Mouse (Mus musculus) embryonic fibroblast, embryonic 13.5 days (primary cell): ENCODE data around the gene Acta2. TPM values are rescaled to one million over a fixed set of nuclear protein-coding genes. Genes with fewer than 3 reads are reported as not detected.

Experiments used
- H3K27ac ChIP-seq: 2 replicates; pipeline ENCODE4 v1.5.1; 2012; ENCODE audit warnings: low read length, control low read depth, inconsistent platforms; ENCODE audit not compliant: insufficient read depth
- H3K4me1 ChIP-seq: 2 replicates; pipeline ENCODE4 v1.6.1; 2011; ENCODE audit warnings: low read length; ENCODE audit not compliant: control insufficient read depth, insufficient read depth
- H3K4me3 ChIP-seq: 2 replicates; pipeline ENCODE4 v1.5.1; 2011; ENCODE audit warnings: mild to moderate bottlenecking, control low read depth, low read length; ENCODE audit not compliant: insufficient read depth
- CTCF ChIP-seq: IDR thresholded peaks from 2 replicates; pipeline ENCODE4 v1.5.1; 2011; ENCODE audit warnings: mild to moderate bottlenecking, control low read depth, low read length, moderate library complexity, borderline replicate concordance; ENCODE audit not compliant: insufficient read depth
- POLR2A ChIP-seq: IDR thresholded peaks from 2 replicates; pipeline ENCODE4 v1.6.1; 2011; ENCODE audit warnings: low read depth, mild to moderate bottlenecking, control low read depth, low read length, moderate library complexity
- polyA plus RNA-seq: library from polyadenylated mRNA; stranded (reverse); fragments of >200 nt; gene quantifications from 2 replicates; pipeline ENCODE4 v1.2.4, GENCODE M21; 2011; ENCODE audit warnings: low read depth; ENCODE audit not compliant: missing spikeins, insufficient read length

Acta2 gene
- polyA plus RNA-seq, 1 experiment, result 5,580 TPM

GRCm38 (mm10) chr19:34232326-34232725, 23.1 kb downstream of the Acta2 start:
- Histone ChIP-seq H3K4me3 (no peak overlapping the region), H3K4me1 (no peaks in the 10 kb centered on the region; the same call in 1 of the 2 replicates), H3K27ac (no peak overlapping the region)
- TF ChIP-seq POLR2A, result no peak

DNA sequence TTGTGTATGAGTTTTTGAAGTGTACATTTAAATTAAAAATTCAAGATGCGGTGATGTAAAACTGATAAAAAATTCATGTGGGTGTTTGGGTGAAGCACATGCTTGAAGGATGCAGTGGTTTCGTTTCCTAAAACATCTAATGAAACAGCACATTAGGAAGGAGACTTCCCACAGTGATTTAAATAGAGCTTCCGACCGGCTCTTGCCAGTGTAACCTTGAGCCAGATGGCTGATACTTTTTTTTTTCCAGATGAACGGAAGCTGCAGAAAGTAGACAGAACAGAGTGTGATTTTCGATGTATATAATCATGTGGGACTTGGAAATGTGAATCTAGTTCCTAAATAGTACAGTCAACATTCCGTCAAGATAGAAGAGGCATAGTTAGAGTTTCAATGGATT, 23.8 kb downstream of the Acta2 start:
- no peak overlapping the region for H3K27ac ChIP-seq
- no peak overlapping the region for H3K4me3 ChIP-seq
- no peaks in the 10 kb centered on the region; the same call in 1 of the 2 replicates for H3K4me1 ChIP-seq
- TF ChIP-seq POLR2A (no peak), CTCF (no peak)

DNA sequence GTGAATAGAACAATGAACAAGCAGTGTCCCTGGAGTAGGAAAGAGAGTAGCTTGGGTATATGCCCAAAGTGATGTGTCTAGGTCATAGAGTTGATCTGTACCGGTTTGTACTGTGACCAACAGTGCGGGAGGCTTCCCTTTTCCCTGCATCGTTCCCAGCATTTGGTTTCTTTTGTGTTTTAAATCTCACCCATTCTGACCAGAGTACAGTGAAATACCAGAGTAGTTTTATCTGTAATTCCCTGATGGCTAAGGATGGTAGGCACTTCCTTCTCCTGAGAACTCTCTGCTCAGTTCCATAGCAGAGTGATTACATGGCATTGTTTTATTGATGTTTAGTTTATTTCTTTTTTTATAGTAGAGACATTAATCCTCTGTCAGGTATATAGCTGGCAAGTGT, 32.6 kb downstream of the Acta2 start:
- H3K4me1 ChIP-seq, result no peaks in the 10 kb centered on the region
- H3K4me3 ChIP-seq, result no peak overlapping the region
- H3K27ac ChIP-seq, result no peak overlapping the region
- no peak for TF ChIP-seq CTCF
- no peak for TF ChIP-seq POLR2A

DNA sequence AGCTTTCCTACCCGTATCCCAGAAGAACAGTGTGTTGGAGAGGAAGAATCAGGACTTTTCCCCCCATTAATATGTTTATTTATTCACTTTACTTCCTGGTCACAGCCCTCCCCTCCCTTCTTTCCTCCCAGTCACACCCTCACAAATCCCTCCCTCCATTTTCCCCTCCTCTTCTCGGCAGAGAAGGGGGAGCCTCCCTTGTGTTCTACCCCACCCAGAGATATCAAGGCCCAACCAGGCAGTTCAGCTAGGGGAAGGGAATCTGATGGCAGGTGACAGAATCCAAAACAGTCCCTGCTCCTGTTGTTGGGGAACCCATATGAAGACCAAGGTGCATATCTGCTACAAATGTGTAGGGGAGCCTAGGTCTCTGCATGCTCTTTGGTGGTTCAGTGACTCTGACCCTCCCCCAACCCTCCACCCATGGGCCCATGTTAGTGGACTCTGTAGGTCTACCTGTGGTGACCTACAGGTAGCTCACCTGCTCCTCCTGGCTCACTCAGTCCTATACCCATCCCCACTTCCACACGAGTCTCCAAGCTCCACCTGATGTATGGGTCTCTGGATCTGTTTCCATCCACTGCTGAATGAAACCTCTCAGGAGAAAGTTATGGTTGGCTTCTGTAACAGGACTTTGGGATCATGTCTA, 34.5 kb downstream of the Acta2 start:
- H3K4me3 ChIP-seq, result no peak overlapping the region
- 0 out of 2 replicates have a peak, but pooled peaks cover 3% of the 10 kb centered on the region for H3K4me1 ChIP-seq
- TF ChIP-seq POLR2A (no peak), CTCF (no peak)
- no peak overlapping the region for H3K27ac ChIP-seq

DNA sequence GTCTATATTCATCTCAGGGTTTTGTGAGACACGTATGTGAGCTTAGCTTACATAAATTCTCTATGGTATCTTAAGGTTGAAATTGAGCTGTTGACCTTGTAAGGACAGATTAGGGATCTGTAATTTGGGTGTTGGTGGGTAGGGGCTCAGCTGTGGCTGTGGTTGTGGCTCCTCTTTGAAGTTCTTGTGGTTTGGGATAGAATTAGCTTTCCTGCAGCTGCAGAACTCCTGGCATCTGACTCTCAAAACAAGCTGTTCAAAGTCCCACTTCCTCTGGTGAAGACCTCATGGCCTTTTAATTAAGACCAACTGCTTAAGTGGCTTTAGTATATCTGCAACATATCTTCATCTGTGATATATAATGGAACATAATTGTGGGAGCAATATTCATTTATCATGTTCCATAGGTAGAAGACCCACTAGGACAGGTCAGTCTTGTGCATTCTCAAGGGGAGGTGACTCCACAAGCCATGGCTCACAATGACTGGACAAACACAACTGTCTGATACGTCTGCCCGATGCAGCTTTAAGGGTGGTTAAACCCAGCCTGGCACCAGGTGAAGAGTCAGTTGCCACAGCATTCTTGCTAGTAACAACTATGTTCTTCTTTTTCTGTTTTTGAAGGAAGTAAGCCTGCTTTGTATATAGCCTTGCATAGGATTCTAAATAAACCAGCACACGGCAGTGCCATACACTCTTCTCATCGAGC, 36.0 kb downstream of the Acta2 start:
- TF ChIP-seq CTCF, result no peak
- TF ChIP-seq POLR2A, result no peak
- no peak overlapping the region for H3K4me3 ChIP-seq
- H3K4me1 ChIP-seq, result 0 out of 2 replicates have a peak, but pooled peaks cover 3% of the 10 kb centered on the region
- no peak overlapping the region for H3K27ac ChIP-seq

GRCm38 (mm10) chr19:34217761-34218160, 37.6 kb downstream of the Acta2 start:
- no peak for TF ChIP-seq POLR2A
- no peak for TF ChIP-seq CTCF
- Histone ChIP-seq H3K27ac (no peak overlapping the region), H3K4me3 (no peak overlapping the region), H3K4me1 (0 out of 2 replicates have a peak, but pooled peaks cover 3% of the 10 kb centered on the region)

DNA sequence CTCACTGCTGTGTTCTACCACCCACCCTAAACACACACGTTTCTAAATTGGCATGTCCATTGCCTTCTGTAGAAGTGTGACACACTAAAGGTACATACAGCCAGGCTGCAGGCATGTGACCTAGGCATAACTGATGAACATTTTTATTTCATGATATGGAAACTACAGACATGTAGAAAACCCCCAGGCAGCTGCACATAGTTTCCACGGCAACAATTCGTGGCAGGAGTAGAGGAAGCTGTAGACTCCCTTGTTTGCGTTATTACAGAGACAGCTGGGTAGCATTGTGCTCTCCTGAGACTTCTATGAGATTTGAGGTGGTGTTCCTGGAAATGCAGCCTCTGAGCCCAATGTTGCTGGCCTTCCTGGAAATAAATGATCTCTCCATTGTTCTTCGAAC, 38.4 kb downstream of the Acta2 start:
- TF ChIP-seq POLR2A, result no peak
- TF ChIP-seq CTCF, result no peak
- Histone ChIP-seq H3K27ac (no peak overlapping the region), H3K4me3 (no peak overlapping the region), H3K4me1 (0 out of 2 replicates have a peak, but pooled peaks cover 3% of the 10 kb centered on the region)

- Histone ChIP-seq H3K4me3 (no peak overlapping the region), H3K27ac (no peak overlapping the region), H3K4me1 (peaks cover 7% of the 10 kb centered on the region; the same call in 1 of the 2 replicates)
- TF ChIP-seq CTCF (no peak), POLR2A (no peak)
Observed at GRCm38 (mm10) chr19:34214136-34214535, 41.3 kb downstream of the Acta2 start.

- Histone ChIP-seq H3K4me3 (no peak overlapping the region), H3K4me1 (peaks cover 7% of the 10 kb centered on the region; the same call in 1 of the 2 replicates), H3K27ac (no peak overlapping the region)
- TF ChIP-seq CTCF, result no peak
Observed at GRCm38 (mm10) chr19:34213251-34213645, 42.1 kb downstream of the Acta2 start.

DNA sequence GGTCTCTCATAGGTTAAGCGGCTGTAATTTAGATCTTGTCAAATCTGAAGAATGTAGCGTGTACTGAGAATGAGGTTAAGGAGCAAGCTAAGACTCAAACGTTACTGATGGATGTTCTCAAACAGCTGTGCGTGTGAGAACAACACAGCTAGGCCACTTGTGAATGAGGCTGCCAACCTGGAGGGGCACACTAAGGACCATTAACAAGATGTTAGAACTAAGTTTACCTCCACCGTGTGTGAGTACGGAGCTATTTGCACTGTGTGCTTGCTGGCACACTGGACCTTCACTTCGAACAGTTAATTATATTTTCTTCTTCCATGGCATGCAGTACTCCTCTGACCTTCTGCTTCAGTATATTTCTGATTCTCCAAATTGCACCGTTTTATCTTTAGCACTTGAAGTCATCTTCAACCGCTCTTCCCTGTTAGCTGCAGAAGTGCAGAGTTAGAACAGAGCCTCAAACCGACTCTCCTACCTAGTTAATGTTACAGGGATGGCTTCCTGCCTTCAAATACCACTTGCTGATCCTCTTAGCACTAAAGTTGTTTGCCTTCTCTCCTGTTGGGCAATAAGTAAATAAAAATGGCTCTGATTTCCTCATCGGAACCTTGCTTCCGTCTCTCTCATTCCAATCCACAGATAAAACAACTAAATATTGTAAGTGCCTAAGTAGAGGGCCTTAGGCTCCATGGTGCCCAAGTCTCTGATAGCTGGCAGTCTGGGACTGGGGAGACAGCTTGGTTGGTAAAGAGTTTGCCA, 42.7 kb downstream of the Acta2 start:
- H3K4me1 ChIP-seq, result peaks cover 7% of the 10 kb centered on the region; the same call in 1 of the 2 replicates
- no peak overlapping the region for H3K27ac ChIP-seq
- no peak overlapping the region for H3K4me3 ChIP-seq
- TF ChIP-seq POLR2A, result no peak
- no peak for TF ChIP-seq CTCF
